Mouse (Mus musculus): Measurements from ENCODE around the gene 1700037H04Rik. TPM values are rescaled to one million over a fixed set of nuclear protein-coding genes. Genes with fewer than 3 reads are reported as not detected.
A peak's percentile ranks its signal among the peaks of the same experiment; 100 is the strongest.

The 1700037H04Rik gene
- polyA plus RNA-seq, 1 experiment, result not detected

DNA sequence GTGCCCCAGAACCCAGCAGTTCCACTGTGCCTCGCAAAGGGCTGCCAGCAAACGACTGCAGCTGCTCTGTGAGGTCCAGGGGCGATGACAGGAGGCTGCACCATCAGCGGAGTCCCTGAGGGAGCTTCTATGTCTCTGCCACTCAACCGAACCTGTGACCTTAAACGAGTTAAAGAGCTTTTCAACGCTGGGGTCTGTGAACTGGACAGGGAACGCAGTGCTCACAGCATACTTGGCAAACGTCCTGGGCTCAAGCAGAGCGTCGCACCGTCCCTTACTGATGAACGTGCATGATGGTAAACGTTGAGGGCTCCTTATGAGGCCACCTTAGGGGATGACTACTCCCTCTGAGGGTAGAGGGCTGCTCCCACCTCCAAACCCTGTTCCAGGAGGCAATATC is 26.5 kb upstream of the 1700037H04Rik start:
- H3K4me3 ChIP-seq (ENCODE audit: insufficient read depth, low read depth, low read length), result peak overlapping the region; percentile 89
- TF ChIP-seq POLR2A (IDR thresholded peaks at IDR 0.05; ENCODE audit: insufficient read depth, low read depth, low read length) (no peak), CTCF (IDR thresholded peaks at IDR 0.05; ENCODE audit: insufficient read depth, low read depth, low read length) (no peak)
- 3% methylated on average over 14 of the region's 14 CpGs for WGBS
- peaks cover 8% of the 10 kb centered on the region for H3K4me1 ChIP-seq (ENCODE audit: control insufficient read depth, insufficient read depth, low read length)
- H3K27ac ChIP-seq (ENCODE audit: insufficient read depth, low read depth, low read length), result no peak overlapping the region

- 9% methylated on average over 57 of the region's 57 CpGs for WGBS
- H3K4me3 ChIP-seq (ENCODE audit: insufficient read depth, low read depth, low read length), result peak within 1 kb of the TSS; percentile 76
- H3K27ac ChIP-seq (ENCODE audit: insufficient read depth, low read depth, low read length), result peak within 1 kb of the TSS; percentile 94
- peaks cover 29% of the 10 kb centered on the region for H3K4me1 ChIP-seq (ENCODE audit: control insufficient read depth, insufficient read depth, low read length)
- TF ChIP-seq CTCF (IDR thresholded peaks at IDR 0.05; ENCODE audit: insufficient read depth, low read depth, low read length) (peak; percentile 94), POLR2A (IDR thresholded peaks at IDR 0.05; ENCODE audit: insufficient read depth, low read depth, low read length) (peak; percentile 74)
Observed at GRCm38 (mm10) chr2:131179990-131180587, 20.2 kb upstream of the 1700037H04Rik start, which contains the start of gene Cenpb. Gene Cenpb, minus strand, starts transcription at chr2:131180067.

DNA sequence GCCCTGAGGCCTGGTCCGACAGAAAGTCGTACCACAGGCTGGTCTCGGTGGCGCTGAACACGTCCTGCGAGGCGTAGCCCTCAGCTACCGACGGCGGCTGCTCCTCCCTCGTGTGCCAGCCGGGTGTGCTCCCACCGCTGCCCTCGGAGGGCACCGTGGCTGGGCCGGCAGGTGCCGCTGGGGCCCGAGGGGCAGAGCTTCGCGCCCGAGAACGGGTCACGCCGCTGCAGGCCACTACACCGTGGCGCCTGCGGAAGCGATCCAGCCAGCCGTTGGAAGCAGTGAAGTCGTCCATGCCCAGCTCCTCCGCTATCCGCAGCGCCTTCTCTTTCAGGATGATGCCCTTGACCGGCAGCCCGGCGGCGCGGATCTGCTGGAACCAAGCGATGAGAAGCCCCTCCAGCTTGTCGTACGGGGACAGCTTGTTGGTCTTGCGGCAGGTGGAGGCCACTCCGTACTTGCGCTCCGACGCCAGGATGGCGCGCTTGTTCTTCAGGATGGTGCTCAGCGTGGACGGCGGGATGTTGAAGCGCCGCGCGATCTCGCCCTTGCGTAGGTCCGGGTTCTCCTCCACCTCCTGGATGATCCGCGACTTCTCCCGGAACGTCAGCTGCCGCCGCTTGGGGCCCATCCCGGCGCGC is 19.5 kb upstream of the 1700037H04Rik start:
- peak overlapping the region; percentile 66 for H3K27ac ChIP-seq (ENCODE audit: insufficient read depth, low read depth, low read length)
- H3K4me3 ChIP-seq (ENCODE audit: insufficient read depth, low read depth, low read length), result peak overlapping the region; percentile 76
- H3K4me1 ChIP-seq (ENCODE audit: control insufficient read depth, insufficient read depth, low read length), result peaks cover 29% of the 10 kb centered on the region
- TF ChIP-seq CTCF (IDR thresholded peaks at IDR 0.05; ENCODE audit: insufficient read depth, low read depth, low read length), result no peak
- TF ChIP-seq POLR2A (IDR thresholded peaks at IDR 0.05; ENCODE audit: insufficient read depth, low read depth, low read length), result no peak
- WGBS, result under 1% methylated on average over 67 of the region's 67 CpGs

- Histone ChIP-seq H3K27ac (ENCODE audit: insufficient read depth, low read depth, low read length) (0 out of 2 replicates have a peak overlapping the region, but pooled peaks have one; percentile 66), H3K4me3 (ENCODE audit: insufficient read depth, low read depth, low read length) (peak overlapping the region; percentile 76), H3K4me1 (ENCODE audit: control insufficient read depth, insufficient read depth, low read length) (peaks cover 29% of the 10 kb centered on the region)
- WGBS, result 9% methylated on average over 26 of the region's 26 CpGs
- no peak for TF ChIP-seq CTCF (IDR thresholded peaks at IDR 0.05; ENCODE audit: insufficient read depth, low read depth, low read length)
Observed at GRCm38 (mm10) chr2:131178828-131179245, 19.0 kb upstream of the 1700037H04Rik start.

DNA sequence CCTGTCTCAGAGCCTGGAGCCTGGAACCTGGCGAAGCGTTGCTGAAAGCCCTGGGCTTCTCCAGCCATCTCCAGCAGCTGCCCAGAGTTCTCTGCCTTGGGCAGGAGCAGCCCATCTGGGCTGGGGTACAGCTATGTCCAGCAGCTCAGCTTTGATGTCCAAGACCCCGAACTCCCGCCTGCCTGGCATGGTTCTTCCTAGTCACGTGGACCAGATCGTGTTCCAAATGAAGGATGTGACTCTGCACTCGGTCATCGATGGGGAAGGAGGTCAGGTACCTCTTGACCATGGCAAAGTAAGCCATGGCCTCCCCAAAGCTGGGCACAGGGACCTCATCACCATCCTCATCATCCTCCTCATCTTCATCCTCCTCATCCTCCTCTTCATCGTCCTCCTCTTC is 18.1 kb upstream of the 1700037H04Rik start:
- TF ChIP-seq CTCF (IDR thresholded peaks at IDR 0.05; ENCODE audit: insufficient read depth, low read depth, low read length), result no peak
- TF ChIP-seq POLR2A (IDR thresholded peaks at IDR 0.05; ENCODE audit: insufficient read depth, low read depth, low read length), result no peak
- 52% methylated on average over 9 of the region's 9 CpGs for WGBS
- Histone ChIP-seq H3K4me3 (ENCODE audit: insufficient read depth, low read depth, low read length) (peak overlapping the region; percentile 76), H3K4me1 (ENCODE audit: control insufficient read depth, insufficient read depth, low read length) (peaks cover 29% of the 10 kb centered on the region), H3K27ac (ENCODE audit: insufficient read depth, low read depth, low read length) (no peak overlapping the region)

DNA sequence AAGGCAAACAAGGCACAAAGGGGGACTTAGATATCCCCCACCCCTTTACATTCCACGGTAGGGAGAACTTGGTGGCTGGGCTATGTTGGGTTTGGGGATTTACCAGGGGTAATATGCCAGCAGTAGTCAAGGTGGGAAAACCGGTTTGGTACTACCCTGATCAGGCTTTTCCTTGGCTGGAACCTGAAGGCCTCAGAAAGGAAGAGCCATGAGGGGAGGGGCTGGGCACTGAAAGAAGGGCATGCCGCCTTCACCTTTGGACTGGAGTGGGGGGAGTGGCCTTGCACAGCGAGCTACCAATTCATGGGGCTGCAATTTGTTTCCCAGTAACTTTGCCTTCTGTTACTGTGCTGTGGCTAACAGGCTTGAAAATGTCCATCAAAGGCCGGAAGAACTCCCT is 16.6 kb upstream of the 1700037H04Rik start:
- H3K4me1 ChIP-seq (ENCODE audit: control insufficient read depth, insufficient read depth, low read length), result peaks cover 32% of the 10 kb centered on the region
- TF ChIP-seq POLR2A (IDR thresholded peaks at IDR 0.05; ENCODE audit: insufficient read depth, low read depth, low read length) (no peak), CTCF (IDR thresholded peaks at IDR 0.05; ENCODE audit: insufficient read depth, low read depth, low read length) (no peak)
- 48% methylated on average over 5 of the region's 5 CpGs for WGBS

DNA sequence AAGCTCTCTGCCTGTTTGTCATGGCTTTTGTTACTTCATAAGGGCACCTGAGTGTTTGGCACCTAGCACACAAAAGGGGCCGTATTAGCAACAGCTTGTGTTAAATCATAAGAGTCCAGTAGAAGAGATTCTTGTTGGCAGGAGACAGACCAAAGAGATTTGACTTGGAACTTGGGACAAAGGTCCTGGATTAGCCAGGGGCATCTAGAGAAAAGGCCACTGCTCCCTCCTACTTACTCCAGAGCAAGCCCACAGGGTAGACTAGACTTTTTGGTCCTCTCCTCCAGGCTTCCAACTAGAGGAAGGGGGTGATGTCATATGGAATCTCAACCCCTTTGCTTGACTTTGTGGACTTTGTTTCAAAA is 16.0 kb upstream of the 1700037H04Rik start:
- Histone ChIP-seq H3K27ac (ENCODE audit: insufficient read depth, low read depth, low read length) (no peak overlapping the region), H3K4me3 (ENCODE audit: insufficient read depth, low read depth, low read length) (no peak overlapping the region), H3K4me1 (ENCODE audit: control insufficient read depth, insufficient read depth, low read length) (peaks cover 37% of the 10 kb centered on the region)
- 84% methylated on average over 1 of the region's 1 CpGs for WGBS
- no peak for TF ChIP-seq POLR2A (IDR thresholded peaks at IDR 0.05; ENCODE audit: insufficient read depth, low read depth, low read length)
- TF ChIP-seq CTCF (IDR thresholded peaks at IDR 0.05; ENCODE audit: insufficient read depth, low read depth, low read length), result no peak

More for the DNA sequence above, 16.6 kb upstream of the 1700037H04Rik start:
- Histone ChIP-seq H3K4me3 (ENCODE audit: insufficient read depth, low read depth, low read length) (no peak overlapping the region), H3K27ac (ENCODE audit: insufficient read depth, low read depth, low read length) (no peak overlapping the region)

GRCm38 (mm10) chr2:131175286-131175944 is 15.5 kb upstream of the 1700037H04Rik start:
- Histone ChIP-seq H3K27ac (ENCODE audit: insufficient read depth, low read depth, low read length) (no peak overlapping the region), H3K4me1 (ENCODE audit: control insufficient read depth, insufficient read depth, low read length) (peaks cover 40% of the 10 kb centered on the region), H3K4me3 (ENCODE audit: insufficient read depth, low read depth, low read length) (no peak overlapping the region)
- 63% methylated on average over 3 of the region's 3 CpGs for WGBS
- TF ChIP-seq CTCF (IDR thresholded peaks at IDR 0.05; ENCODE audit: insufficient read depth, low read depth, low read length) (no peak), POLR2A (IDR thresholded peaks at IDR 0.05; ENCODE audit: insufficient read depth, low read depth, low read length) (no peak)

DNA sequence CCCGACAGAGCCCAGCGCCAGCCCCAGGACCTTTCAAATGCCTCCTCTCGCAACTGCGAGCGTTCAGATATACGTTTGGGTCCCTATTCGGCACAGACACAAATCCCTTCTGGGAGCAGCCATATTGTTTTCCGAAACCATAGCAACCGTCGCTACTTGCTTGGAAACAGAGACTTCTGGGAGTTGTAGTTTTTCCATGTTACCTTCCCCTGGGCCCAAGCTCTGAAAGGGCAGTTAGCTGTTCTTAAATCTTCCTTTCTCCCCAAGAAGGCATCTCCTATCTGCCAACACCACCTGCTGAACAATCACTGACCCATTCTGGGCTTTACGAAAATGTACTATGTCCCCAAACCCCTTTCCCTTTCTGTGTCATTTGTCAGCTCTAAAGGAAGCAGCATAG is 14.8 kb upstream of the 1700037H04Rik start:
- peaks cover 40% of the 10 kb centered on the region for H3K4me1 ChIP-seq (ENCODE audit: control insufficient read depth, insufficient read depth, low read length)
- no peak overlapping the region for H3K27ac ChIP-seq (ENCODE audit: insufficient read depth, low read depth, low read length)
- TF ChIP-seq CTCF (IDR thresholded peaks at IDR 0.05; ENCODE audit: insufficient read depth, low read depth, low read length) (no peak), POLR2A (IDR thresholded peaks at IDR 0.05; ENCODE audit: insufficient read depth, low read depth, low read length) (no peak)
- H3K4me3 ChIP-seq (ENCODE audit: insufficient read depth, low read depth, low read length), result peak overlapping the region; percentile 52
- 5% methylated on average over 11 of the region's 11 CpGs for WGBS
